Mouse (Mus musculus): ENCODE results near the gene Coq8a.

- TF ChIP-seq POLR2A (IDR thresholded peaks at IDR 0.05; ENCODE audit: borderline replicate concordance, insufficient read depth, low read length) = no peak
- no peak for TF ChIP-seq CTCF (IDR thresholded peaks at IDR 0.05; ENCODE audit: borderline replicate concordance, insufficient read depth, low read depth, low read length)
These were observed 27.5 kb downstream of the Coq8a start for GRCm38 (mm10) chr1:180171883-180172282.
